Mouse (Mus musculus) brain, embryonic 14.5 days (tissue): ENCODE measurements at regions not wholly inside any gene's neighbourhood (a gene's known extent, or its start where the extent isn't known, plus 50 kb on each side); places are given as distances from the start of the nearest gene placed in this dataset.

ENCODE experiments used
- CTCF ChIP-seq: fragments of 200-500 bp; IDR thresholded peaks from 2 replicates; pipeline ENCODE4 v1.5.1; 2012; ENCODE audit warnings: inconsistent platforms, mild to moderate bottlenecking, moderate library complexity, borderline replicate concordance; ENCODE audit not compliant: insufficient read depth, insufficient read length; ENCODE audit errors: extremely low read depth
- POLR2A ChIP-seq: fragments of 200-500 bp; IDR thresholded peaks from 2 replicates; pipeline ENCODE4 v1.6.1; 2012; ENCODE audit warnings: mild to moderate bottlenecking, inconsistent platforms, borderline replicate concordance; ENCODE audit not compliant: poor library complexity, insufficient read depth, insufficient read length, severe bottlenecking; ENCODE audit errors: extremely low read depth

- no peak for TF ChIP-seq CTCF
- TF ChIP-seq POLR2A: no peak
Measured at GRCm38 (mm10) chr4:64811974-64812373, 312.0 kb upstream of the Pappa start.
